Mouse (Mus musculus) c-Kit-positive CD71-positive TER-119-negative erythroid progenitor cells, embryonic 14.5 days (primary cell): ENCODE results near the gene Acbd6.

Experiments
- DNase-seq: peaks from one replicate; pipeline ENCODE4 v3.0.0-alpha.2; 2013; ENCODE audit warnings: low read depth

Acbd6 gene

DNA sequence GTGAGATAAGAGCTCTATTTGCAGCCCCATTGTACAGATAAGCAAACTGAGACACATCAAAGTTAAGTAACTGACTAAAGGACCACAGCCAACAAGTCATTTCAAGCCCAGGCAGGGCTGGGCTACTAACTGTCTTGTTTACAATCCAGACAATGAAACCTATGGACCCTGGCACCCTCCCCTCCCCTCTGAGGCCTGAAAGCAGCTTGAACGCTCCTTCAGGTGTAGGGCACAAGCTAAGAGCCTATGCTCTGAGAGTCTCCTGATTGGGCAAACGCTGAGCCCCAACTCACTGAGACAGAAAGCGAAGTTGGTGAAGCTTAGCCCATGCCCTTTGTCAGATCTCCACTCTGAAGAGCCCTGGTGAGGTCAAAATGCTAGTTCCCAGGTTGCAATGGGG lies 166.4 kb downstream of the Acbd6 start:
- no peak for DNase-seq

DNA sequence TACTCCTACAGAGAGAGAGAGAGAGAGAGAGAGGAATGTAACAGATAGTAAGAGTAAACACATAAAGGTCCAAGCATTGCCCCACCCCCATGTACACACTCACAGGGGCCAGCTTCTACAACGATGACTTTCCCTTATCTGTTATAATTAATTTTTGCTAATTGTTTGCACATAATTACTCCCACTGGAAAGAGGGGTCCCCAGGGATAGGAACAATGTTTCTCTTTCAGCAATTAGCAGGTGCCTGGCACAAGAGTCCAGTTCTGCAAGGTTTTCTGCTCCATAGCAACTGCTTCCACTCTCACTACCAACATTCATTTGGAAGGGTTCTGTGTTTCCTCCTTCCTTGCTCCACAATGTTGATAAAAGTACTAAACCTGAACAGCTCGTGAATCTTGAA lies 168.0 kb downstream of the Acbd6 start:
- DNase-seq: no peak

DNA sequence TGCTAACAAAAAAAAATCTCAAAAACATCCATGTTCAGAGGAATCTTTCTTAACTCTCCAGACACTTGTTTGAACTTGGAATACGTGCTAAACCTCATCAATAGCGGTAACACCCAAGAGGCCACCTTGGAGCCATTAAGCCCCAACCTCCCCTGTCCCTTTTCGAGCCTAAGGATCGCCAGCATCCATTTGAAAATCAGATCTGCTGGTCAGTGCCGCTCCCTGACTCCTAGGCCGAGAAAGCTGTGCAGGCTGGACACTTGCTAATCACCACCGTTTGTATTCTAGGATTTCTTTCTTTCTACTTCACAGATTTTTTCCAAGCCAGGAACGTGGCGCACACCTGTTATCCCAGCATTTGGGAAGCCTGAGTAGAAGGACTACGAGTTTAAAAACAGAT lies 169.9 kb downstream of the Acbd6 start:
- no peak for DNase-seq

DNA sequence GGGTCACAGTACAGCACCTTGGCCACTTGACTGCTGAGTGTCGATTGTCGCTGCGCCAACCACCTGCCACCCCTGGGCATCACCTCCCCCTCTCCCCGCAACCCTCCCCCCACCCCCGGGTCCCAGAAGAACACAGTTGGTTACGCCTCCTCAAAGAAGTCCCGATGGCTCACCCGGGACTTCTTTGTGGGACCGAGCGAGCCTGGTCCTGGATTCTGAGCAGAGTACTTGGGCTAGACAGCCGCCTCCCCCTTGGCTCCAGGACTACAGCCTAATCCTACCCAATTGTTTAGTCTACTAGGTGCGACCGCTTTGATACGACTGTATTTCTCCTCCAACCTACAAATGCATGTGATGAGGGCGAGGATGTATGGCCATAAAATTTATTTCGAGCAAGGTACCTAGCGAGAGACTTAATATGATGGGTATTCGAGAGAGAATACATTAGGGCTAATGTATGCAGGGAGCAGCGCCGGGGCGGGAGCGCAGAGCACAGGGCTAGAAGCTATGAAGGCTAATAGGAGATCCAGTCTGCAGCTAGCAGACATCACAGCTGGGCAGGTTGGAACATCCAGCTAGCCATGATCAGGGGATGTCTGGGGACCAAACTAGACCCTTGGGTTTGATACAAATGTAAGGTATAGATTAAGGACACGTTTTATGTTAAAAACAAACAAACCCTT lies 171.3 kb downstream of the Acbd6 start:
- no peak for DNase-seq

DNA sequence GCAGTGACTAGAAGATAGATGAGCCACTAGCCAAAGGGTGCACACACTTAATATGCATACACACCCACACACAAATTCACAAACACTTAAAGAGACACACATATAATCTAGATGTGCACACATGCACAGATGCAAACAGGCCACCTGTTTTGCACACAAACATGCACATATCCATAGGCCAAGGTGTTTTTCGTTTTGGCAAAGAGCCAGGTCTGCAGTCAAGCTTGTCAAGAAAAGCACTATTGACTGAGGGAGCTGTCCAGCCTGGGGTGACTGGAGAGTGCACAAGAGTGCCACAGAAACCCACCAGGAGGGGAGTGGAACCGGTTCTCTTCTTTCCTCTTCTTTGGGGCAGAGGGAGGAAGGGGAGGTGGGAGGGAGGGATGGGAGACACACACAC lies 173.2 kb downstream of the Acbd6 start:
- DNase-seq: no peak

DNA sequence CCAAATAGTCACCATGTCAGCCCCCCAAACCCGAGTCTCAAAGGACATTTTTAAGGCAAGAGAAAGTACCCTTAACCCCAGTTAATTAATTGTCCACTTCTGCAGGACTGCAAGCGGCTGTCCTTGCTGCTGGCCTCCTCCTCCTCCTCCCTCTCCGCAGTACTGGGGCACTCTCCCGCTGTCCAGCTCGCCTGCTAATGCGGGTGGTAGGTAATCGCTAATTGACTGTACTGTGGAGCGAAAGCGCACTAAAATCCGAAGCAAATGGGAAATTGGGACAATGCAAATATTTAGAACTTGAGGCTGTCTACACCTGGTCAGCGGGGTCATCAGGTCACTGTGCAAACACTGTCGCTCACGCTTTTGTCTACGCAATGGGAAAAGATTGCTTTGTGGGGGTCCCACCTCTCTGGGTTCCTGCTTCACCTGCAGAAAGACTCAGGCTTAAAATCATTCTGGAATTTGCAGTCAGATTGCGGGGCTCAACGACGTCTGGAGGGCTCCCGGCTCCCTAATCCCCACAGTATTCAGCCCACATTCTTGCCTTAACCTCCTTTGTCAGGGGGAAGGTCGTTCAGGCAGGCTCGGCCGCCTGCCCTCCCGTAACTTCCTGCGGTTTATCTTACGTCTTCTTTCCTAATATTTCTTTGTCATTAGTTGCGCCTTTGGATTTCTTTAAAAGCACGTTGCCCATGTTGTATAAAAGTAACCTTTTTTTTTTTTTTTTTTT lies 178.3 kb downstream of the Acbd6 start:
- DNase-seq: no peak

DNA sequence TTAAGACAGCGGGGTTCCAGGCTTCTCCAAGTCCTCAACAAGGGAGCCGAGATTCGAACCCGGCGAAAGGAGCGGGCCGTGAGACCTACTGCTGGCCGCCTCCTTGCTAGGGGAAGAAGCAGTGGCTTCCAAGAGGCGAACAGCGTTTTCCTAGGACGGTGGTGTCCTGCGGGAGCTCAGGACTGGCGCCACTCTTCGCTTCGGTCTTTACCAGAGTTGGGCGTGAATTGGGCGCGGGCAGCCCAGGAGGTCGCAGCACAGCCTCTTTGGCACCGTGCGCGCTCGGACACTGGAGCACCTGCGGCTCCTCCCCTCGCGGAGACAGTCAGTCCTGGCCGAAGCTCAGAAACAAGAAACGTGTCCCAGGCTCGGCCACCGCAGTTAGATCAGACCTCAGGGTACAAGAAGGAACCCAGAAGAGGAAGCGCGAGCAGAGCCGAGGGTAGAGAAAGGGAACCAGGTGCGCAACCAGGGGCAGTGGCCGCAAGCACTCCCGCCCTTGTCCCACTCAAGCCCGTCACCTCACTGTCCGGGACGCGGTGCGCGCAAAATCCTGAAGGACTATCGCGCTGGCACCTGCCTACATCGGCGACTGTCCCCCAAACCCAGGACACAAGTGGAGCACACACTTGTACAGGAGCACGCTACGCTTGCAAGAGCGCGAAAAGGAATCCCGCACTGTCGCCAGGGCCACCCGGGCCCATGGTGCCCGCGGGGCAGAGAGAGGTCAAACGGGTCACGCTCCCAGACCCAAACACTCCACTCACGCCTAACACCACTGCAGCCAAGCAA lies 179.3 kb downstream of the Acbd6 start:
- DNase-seq: no peak

DNA sequence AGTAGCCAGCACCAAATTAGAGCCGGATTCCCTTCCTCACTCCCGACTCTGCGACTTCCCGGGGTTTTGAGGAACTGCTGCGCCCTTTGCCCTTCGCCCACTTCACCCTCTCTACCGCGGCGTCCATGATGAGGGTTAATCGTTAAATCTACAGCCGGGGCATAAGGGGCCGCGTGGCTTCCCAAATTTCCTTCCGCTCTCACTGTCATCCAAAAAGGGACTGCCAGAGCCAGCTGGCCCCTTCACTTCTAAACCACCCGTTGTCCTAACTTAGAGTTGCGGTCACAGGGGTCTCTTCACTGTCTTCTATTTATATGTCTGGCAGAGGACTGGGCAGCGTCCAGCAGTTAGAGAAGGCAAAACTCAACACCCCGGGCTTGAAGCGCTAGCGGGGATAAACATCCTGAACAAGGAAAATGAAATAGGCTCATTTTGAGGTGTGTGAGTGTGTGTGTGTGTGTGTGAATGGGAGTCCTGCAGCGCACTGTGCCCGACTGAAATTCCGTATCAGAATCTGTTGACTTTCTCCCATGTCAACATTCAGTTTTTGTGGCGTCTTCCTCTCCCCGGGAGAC lies 180.0 kb downstream of the Acbd6 start:
- DNase-seq: no peak
